Mouse (Mus musculus) megakaryocyte, embryonic 14.5 days (primary cell): ENCODE data around the gene Cdk14.

Experiments
- FLI1 ChIP-seq: IDR thresholded peaks from 2 replicates; pipeline ENCODE4 v1.6.1; 2012; ENCODE audit warnings: low read length, inconsistent platforms, mixed read lengths
- GATA1 ChIP-seq: IDR thresholded peaks from 3 replicates; pipeline ENCODE4 v1.6.1; 2012; ENCODE audit warnings: mixed read lengths, low read length, inconsistent platforms, borderline replicate concordance

GRCm38 (mm10) chr5:5039700-5040284, 380.3 kb downstream of the Cdk14 start:
- no peak for TF ChIP-seq FLI1
- TF ChIP-seq GATA1 = no peak
